Mouse (Mus musculus): ENCODE measurements around the gene Tmem168. TPM values are rescaled to one million over a fixed set of nuclear protein-coding genes. Genes with fewer than 3 reads are reported as not detected.

The Tmem168 gene
- total RNA-seq, 4 experiments from 2014 or later: 5.8 to 9.6 (median 7.9) TPM

DNA sequence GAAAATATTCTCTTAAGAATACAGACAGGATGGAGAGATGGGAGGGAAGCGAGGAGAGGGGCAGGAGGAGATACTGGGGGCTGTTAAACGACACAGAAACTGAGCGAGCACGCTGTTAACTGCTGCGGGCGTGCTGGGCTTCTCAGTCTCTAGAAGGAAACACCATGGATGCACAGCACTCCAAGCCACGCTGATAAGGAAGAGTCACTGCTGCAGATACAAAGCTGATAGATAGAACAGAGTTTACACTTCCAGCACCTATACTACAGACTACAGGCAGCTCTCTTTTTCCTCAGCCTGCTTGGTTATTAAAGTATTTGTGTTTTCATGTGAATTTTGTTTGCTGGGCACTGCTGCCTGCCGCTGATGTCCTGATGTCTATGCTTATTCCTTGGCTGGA is 21.7 kb downstream of the Tmem168 start:
- DNase-seq (ENCODE audit: low spot score in 2 of 2): no peak

DNA sequence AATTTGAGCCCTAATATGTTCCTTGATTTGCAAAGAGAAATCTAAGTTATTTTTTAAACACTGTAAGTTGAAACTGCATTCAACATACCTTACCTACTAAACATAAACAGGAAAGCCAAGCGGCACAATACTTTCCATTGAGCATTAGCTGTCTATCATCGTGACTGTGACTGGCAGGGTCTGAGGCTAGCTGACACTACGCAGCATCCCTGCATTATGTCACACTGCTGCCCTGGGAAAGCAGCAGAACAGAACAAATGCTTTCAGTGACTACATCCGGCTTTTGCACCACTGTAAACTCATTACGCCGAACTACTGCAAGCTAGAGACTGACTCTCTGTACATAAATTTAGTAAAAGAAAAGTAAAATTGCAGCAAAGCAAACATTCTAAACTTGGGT is 23.1 kb downstream of the Tmem168 start:
- DNase-seq (ENCODE audit: low spot score in 2 of 2): no peak

DNA sequence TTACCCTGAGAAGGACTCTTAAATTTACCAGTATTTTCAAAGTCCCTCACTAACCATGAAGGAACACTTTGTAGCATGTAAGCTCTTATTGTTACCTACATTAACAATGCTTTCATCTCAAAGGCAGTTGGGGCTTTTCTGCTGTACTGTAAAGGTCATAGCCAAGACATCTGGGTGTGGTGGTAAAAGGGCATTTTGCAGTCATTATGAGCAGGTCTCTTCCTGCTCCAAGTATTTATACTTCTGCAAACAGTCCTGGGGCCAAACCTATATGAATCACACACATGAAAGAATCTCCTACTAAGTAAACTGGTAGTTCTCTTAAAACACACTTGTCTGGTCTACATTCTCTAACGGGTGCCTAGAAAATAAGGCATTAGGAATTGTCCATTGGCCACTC is 25.8 kb downstream of the Tmem168 start:
- DNase-seq (ENCODE audit: low spot score in 2 of 2): no peak

- DNase-seq (ENCODE audit: low spot score in 2 of 2): no peak
Observed at GRCm38 (mm10) chr6:13565734-13566133, 42.2 kb downstream of the Tmem168 start.

- DNase-seq (ENCODE audit: low spot score in 2 of 2): no peak
Observed at GRCm38 (mm10) chr6:13555266-13555665, 52.6 kb downstream of the Tmem168 start.

GRCm38 (mm10) chr6:13541761-13542160 is 66.1 kb downstream of the Tmem168 start:
- no peak for DNase-seq (ENCODE audit: low spot score in 2 of 2)

DNA sequence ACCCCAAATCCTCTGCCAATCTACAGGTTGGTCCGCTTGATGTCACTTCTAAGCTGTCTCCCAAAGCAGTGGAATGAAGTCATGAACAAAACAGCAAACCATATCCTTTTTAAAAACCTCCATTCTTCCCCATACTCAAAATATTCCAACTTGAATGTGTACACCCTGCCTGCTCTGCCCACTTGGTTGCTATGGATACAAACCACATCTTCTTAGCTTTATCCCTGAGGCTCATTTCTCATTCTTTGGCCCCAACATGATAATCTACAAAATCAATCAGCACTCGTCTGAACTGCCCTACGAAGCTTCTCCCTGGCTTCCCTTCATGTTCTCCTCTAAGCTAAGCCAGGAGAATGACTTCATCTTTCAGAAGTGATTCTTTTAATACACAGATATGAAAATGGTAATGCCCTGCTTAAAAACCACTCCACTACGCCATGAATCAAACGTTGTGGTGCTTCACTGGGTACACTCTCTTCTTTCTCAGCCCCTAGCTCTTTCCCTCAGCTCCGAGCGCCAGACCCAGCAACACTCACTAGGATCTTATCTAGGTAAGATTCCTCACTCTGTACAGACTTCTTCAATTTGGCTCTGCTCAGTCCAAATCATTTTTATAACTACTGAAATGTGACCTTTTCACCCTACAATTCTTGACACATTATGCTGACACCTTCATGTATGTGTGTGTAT is 70.5 kb downstream of the Tmem168 start:
- DNase-seq (ENCODE audit: low spot score in 2 of 2): no peak

Other genes starting within 250 kb of the Tmem168 start
- 10 to 100 TPM in 2 of 4 experiments, 1 to 10 TPM in 2; 8.7 to 11.7 (median 10.3) TPM for gene Bmt2, start 69.9 kb upstream of the Tmem168 start, total RNA-seq (2022)
- gene Gpr85, start 231.8 kb upstream of the Tmem168 start, total RNA-seq (2022): under 1 TPM in 3 of 4 experiments, not detected in 1; 0.10 to 0.56 (median 0.31) TPM

Data from gastrocnemius, adult 8-10 months (tissue).